8 mouse cellular contexts compared by ENCODE assay signal in the genomic region with DNA sequence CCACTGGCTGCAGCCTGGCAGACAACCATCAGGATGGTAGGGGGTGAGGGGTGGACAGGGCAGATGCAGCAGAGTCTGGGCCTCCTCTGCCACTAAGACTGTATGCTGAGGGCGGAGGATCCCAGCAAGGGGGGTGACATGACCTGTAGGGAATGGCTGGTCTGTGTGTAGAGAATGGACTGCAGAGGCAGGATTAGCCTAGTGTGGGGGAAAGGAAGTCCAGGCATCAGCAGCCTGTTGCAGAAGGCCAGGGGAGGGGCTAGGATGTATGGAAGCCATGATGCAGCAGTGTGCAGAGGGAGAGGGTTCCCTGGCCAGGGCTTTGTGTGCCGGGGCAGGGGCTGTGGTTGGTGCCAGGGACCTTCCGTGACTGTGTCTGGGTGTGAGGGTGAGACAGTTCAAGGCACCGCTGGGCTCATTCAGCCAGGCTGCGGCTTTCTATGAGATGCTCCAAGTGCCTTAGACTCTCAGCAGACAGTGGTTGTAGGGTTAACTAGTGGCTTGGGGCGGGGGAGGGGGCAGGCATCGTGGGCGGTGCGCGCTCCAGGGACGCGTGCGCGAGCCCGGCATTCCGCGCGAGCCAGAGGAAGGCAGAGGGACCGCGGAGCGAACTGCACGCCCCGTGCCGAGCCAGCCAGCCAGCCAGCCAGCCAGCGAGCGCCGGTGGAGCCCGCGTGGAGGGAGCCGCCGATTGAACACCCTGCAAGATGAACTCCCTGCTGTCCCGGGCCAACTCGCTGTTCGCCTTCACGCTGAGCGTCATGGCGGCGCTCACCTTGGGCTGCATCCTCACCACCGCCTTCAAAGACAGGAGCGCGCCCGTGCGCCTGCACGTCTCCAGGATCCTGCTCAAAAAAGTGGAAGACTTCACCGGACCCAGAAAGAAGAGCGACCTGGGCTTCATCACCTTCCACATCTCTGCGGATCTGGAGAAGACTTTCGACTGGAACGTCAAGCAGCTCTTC. TPM values are rescaled to one million over a fixed set of nuclear protein-coding genes. Genes with fewer than 3 reads are reported as not detected.
DNase-seq lines count a peak whose midpoint lies in the region; ATAC-seq and TF ChIP-seq lines count a peak whose summit lies in the region.
"Not testable (repeated sequence)": the region's sequence is repeated elsewhere in the genome, so short reads cannot be mapped to it uniquely, and the experiment has no call there.

A gene (plus strand): TSS at position 569 of the 965 bp plus-strand sequence.

- intact Hi-C loops in left cerebral cortex, postnatal 25 days (cut with DNase I) = not testable (repeated sequence)

- peak; percentile 91 for ATAC-seq in forebrain, embryonic 11.5 days (replicated peaks; ENCODE audit: low FRiP score)
- peak; percentile 86 for ATAC-seq in heart, embryonic 14.5 days (ENCODE audit: insufficient number of reproducible peaks, insufficient read depth, low FRiP score, low read depth)

- 11% methylated on average over 12 of the region's 49 CpGs for WGBS in cerebellum, adult 2 months
- WGBS in forebrain, embryonic 11.5 days = 5% methylated on average over 11 of the region's 49 CpGs
- 6% methylated on average over 9 of the region's 49 CpGs for WGBS in heart, embryonic 14.5 days
- 41% methylated on average over 2 of the region's 49 CpGs for WGBS in kidney, adult 2 months

- not testable (repeated sequence) for H3K4me1 ChIP-seq in cerebellum, adult 2 months (ENCODE audit: control insufficient read depth, insufficient read depth, low read length); forebrain, embryonic 11.5 days (replicated peaks; ENCODE audit: control insufficient read depth, insufficient read depth, low read length); heart, embryonic 14.5 days (ENCODE audit: control insufficient read depth in 2 of 2, insufficient read depth in 2 of 2, low read length in 2 of 2); kidney, adult 2 months (ENCODE audit: control insufficient read depth, insufficient read depth, low read length)

- TF ChIP-seq POLR2A in cerebellum, adult 2 months (IDR thresholded peaks at IDR 0.05; ENCODE audit: borderline replicate concordance, insufficient read depth, low read length); kidney, adult 2 months (IDR thresholded peaks at IDR 0.05; ENCODE audit: low read depth, low read length): not testable (repeated sequence)

- TF ChIP-seq CTCF in cerebellum, adult 2 months (IDR thresholded peaks at IDR 0.05; ENCODE audit: borderline replicate concordance, insufficient read depth, low read depth, low read length); kidney, adult 2 months (conservative IDR thresholded peaks at IDR 0.05; ENCODE audit: insufficient read depth, insufficient read length, low read depth, low read length): not testable (repeated sequence)

- not testable (repeated sequence) for H3K27me3 ChIP-seq in cerebellum, adult 2 months (ENCODE audit: control insufficient read depth, insufficient read depth, low read length); forebrain, embryonic 11.5 days (ENCODE audit: control insufficient read depth, insufficient read depth, low read length); heart, embryonic 14.5 days (ENCODE audit: control insufficient read depth, insufficient read depth, low read length); kidney, adult 2 months (replicated peaks; ENCODE audit: control insufficient read depth, insufficient read depth, low read length)

- 0 out of 2 replicates have a peak within 1 kb of the TSS, but pooled peaks have one; percentile 27 for H3K27ac ChIP-seq in cerebellum, adult 2 months (ENCODE audit: insufficient read depth, low read length)
- not testable (repeated sequence) for H3K27ac ChIP-seq in forebrain, embryonic 11.5 days (ENCODE audit: low read depth, low read length); heart, embryonic 14.5 days (replicated peaks in 1 of 2; ENCODE audit: control insufficient read depth in 1 of 2, insufficient read depth in 1 of 2, low read depth in 2 of 2, low read length in 2 of 2); kidney, adult 2 months (ENCODE audit: insufficient read depth, low read depth, low read length)

- H3K36me3 ChIP-seq in forebrain, embryonic 11.5 days (ENCODE audit: control insufficient read depth, insufficient read depth, low read length); heart, embryonic 14.5 days (ENCODE audit: control insufficient read depth, insufficient read depth, low read length); kidney, adult 2 months (ENCODE audit: control insufficient read depth, insufficient read depth, low read length): not testable (repeated sequence)

- peak; percentile 6 for DNase-seq in ES-CJ7 (ENCODE audit: low read depth, low spot score)
- DNase-seq in cerebellum, adult 2 months = peak; percentile 51 to 73
- DNase-seq in forebrain, embryonic 11.5 days (ENCODE audit: low spot score) = peak; percentile 51
- DNase-seq in kidney, adult 2 months = peak; percentile 0
- peak; percentile 16 to 30 for DNase-seq in left cerebral cortex, postnatal 25 days (ENCODE audit: low spot score in 2 of 2)
- DNase-seq in lung, postnatal 36 days = peak; percentile 7
- DNase-seq in ovary, postnatal 36 days (ENCODE audit: low spot score) = peak; percentile 51

- peak within 1 kb of the TSS; percentile 33; the same call in 1 of the 2 replicates for H3K4me2 ChIP-seq in forebrain, embryonic 11.5 days (ENCODE audit: low read depth, low read length, severe bottlenecking)
- H3K4me2 ChIP-seq in heart, embryonic 14.5 days (ENCODE audit: low read length) = peak within 1 kb of the TSS; percentile 53

- H3K9ac ChIP-seq in forebrain, embryonic 11.5 days (ENCODE audit: low read length); heart, embryonic 14.5 days (ENCODE audit: low read length): not testable (repeated sequence)

- H3K4me3 ChIP-seq in cerebellum, adult 2 months (replicated peaks; ENCODE audit: insufficient read depth, low read depth, low read length) = peak within 1 kb of the TSS; percentile 55
- H3K4me3 ChIP-seq in forebrain, embryonic 11.5 days (ENCODE audit: low read depth, low read length) = peak within 1 kb of the TSS; percentile 16
- peak within 1 kb of the TSS; percentile 14 to 35 for H3K4me3 ChIP-seq in heart, embryonic 14.5 days (ENCODE audit: control insufficient read depth in 1 of 2, insufficient read depth in 1 of 2, low read depth in 1 of 2, low read length in 2 of 2)
- H3K4me3 ChIP-seq in kidney, adult 2 months (ENCODE audit: insufficient read depth, low read depth, low read length) = not testable (repeated sequence)

- not testable (repeated sequence) for H3K9me3 ChIP-seq in forebrain, embryonic 11.5 days (ENCODE audit: control insufficient read depth, low read length); heart, embryonic 14.5 days (ENCODE audit: control insufficient read depth, low read length)

RNA-seq across cellular contexts. Expression of the gene that starts here (rescaled TPM):
- polyA plus RNA-seq in cerebellum, adult 2 months (2012; rRNA removed) = 36.7 and 40.0 TPM in 2 replicates
- 48.9 and 49.3 TPM in 2 replicates for polyA plus RNA-seq in forebrain, embryonic 11.5 days (2014; fragmentation: Nextera tagmentation; extraction: Ambion mirVana)
- polyA plus RNA-seq in heart, embryonic 14.5 days (2014; fragmentation: Nextera tagmentation; extraction: Ambion mirVana) = 27.5 and 27.6 TPM in 2 replicates
- 0.53 and 1.3 TPM in 2 replicates for polyA plus RNA-seq in kidney, adult 2 months (2012; rRNA removed)
- total RNA-seq in left cerebral cortex, postnatal 25 days (2021) = 10 to 100 TPM; 40.7 to 41.9 TPM

Comparison
In these comparisons a context has a peak if more than half of its experiments do, and no peak if none do; other contexts are left out.
1. RNA of the gene that starts here (polyA plus RNA-seq): 48.9 to 49.3 TPM in forebrain, embryonic 11.5 days, 36.7 to 40.0 TPM in cerebellum, adult 2 months and 27.5 to 27.6 TPM in heart, embryonic 14.5 days; 0.53 to 1.3 TPM in kidney, adult 2 months; every median in the first group is over 10 times any median in the second.
2. DNase-seq: peak in every context shown above with its lines; median percentile 62 in cerebellum, adult 2 months; 51 in forebrain, embryonic 11.5 days; 51 in ovary, postnatal 36 days; 23 in left cerebral cortex, postnatal 25 days; 7 in lung, postnatal 36 days; 6 in ES-CJ7; 0 in kidney, adult 2 months.